Mouse (Mus musculus): ENCODE data around the gene Tns3. TPM values are rescaled to one million over a fixed set of nuclear protein-coding genes. Genes with fewer than 3 reads are reported as not detected.

The Tns3 gene
- polyA plus RNA-seq, 1 experiment from 2014 or later = 49.6 TPM

DNA sequence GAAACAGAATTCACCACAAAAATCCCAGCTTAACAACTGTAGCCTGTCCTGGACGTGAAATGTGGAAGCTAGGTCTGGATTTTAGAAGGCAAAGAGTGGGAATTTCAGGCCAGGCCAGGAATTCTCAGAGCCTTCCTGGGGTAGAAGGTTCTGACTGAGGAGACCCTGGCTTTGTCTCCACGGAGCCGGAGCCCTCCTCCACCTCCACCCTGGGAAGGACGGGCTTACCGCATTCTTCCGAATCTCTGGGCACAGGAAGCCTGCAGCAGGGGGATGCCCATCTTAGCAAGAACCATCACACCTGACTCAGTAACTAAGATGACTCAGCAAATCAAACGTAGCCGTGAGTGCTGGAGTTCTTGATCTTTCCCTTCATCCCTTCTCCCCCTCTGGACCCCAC, 231.4 kb downstream of the Tns3 start:
- Histone ChIP-seq H3K4me3 (replicated peaks) (no peak overlapping the region), H3K4me1 (replicated peaks) (no peaks in the 10 kb centered on the region), H3K27me3 (no peaks in the 10 kb centered on the region), H3K4me2 (no peak overlapping the region), H3K27ac (no peak overlapping the region), H3K9me3 (no peaks in the 10 kb centered on the region), H3K9ac (replicated peaks) (no peak overlapping the region), H3K36me3 (peaks cover 88% of the 10 kb centered on the region)
- ATAC-seq (ENCODE audit: insufficient number of reproducible peaks, insufficient read depth, low FRiP score, low TSS enrichment, low read depth) = no peak
- 90% methylated on average over 8 of the region's 8 CpGs for WGBS

GRCm38 (mm10) chr11:8427660-8428059, 236.7 kb downstream of the Tns3 start:
- Histone ChIP-seq H3K27me3 (no peaks in the 10 kb centered on the region), H3K36me3 (peaks cover 35% of the 10 kb centered on the region), H3K4me2 (no peak overlapping the region), H3K9me3 (no peaks in the 10 kb centered on the region), H3K27ac (no peak overlapping the region), H3K4me1 (replicated peaks) (peaks cover 11% of the 10 kb centered on the region), H3K4me3 (replicated peaks) (no peak overlapping the region), H3K9ac (replicated peaks) (no peak overlapping the region)
- ATAC-seq (ENCODE audit: insufficient number of reproducible peaks, insufficient read depth, low FRiP score, low TSS enrichment, low read depth) = no peak
- WGBS = 86% methylated on average over 11 of the region's 11 CpGs

DNA sequence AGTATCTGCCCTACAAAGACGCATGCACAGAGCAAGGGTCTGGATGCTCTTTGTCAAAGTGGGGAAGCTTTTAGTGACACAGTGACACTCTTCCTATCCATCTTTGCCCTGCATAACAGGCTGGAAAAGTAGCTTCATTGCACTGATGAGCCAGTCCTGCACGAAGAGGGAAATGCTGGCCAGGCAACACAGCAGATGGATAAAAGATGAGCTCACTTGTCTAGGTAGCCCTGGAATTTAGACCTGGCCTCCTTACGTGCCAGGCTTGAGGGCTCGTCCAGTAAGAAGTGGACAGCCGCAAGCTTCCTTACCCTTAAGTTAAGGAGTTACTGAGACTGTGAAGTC, 239.1 kb downstream of the Tns3 start:
- Histone ChIP-seq H3K4me1 (replicated peaks) (peaks cover 11% of the 10 kb centered on the region), H3K27me3 (no peaks in the 10 kb centered on the region), H3K9me3 (no peaks in the 10 kb centered on the region), H3K9ac (replicated peaks) (no peak overlapping the region), H3K4me3 (replicated peaks) (no peak overlapping the region), H3K27ac (peak overlapping the region; percentile 75), H3K36me3 (peaks cover 12% of the 10 kb centered on the region), H3K4me2 (no peak overlapping the region)
- no peak for ATAC-seq (ENCODE audit: insufficient number of reproducible peaks, insufficient read depth, low FRiP score, low TSS enrichment, low read depth)
- WGBS = 84% methylated on average over 5 of the region's 5 CpGs

DNA sequence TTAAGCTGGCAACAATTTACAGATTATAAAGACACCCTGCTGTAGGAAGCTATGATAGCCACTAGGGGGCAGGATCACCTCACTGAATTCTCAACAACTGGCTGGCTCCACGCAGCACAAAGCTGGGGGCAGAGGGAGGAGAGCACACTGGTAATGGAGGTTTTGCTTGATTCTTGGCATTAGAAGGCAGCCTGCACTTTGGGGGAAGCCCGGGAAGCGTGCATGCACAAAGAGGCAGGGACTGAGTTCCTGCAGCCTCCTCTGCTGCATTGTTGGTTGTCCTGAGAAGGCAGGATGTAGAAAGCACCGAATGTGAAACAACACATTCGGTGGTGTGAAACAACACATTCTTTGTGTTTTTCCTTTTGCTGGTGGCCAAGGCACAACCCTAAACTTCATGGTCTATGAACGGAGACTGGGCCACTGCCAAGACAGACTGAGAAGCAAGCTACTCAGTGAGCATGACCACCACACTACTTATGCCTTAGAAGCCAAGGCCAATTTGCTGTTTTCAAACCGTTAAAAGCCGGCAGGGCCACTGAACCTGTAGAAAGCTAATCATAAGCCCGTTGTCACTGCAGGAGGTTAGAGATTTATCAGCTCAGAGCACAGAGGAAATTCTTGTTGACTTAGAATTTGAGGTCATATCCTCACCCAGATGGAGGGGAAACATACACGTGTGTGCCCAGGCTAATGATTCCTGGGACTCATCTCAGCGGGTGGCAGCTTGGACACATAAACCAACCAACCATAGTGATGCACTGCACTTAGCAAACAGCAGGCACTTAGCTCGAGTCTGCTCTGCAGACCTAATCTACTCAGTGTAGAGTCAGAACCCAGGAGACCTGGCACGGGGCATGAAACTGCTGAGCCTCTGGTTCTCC, 239.8 kb downstream of the Tns3 start:
- Histone ChIP-seq H3K36me3 (peaks cover 6% of the 10 kb centered on the region; the same call in 1 of the 2 replicates), H3K9me3 (no peaks in the 10 kb centered on the region), H3K27ac (peak overlapping the region; percentile 75), H3K4me2 (peak overlapping the region; percentile 28; the same call in 1 of the 2 replicates), H3K4me3 (replicated peaks) (no peak overlapping the region), H3K4me1 (replicated peaks) (peaks cover 11% of the 10 kb centered on the region), H3K27me3 (no peaks in the 10 kb centered on the region), H3K9ac (replicated peaks) (no peak overlapping the region; the same call in 1 of the 2 replicates)
- ATAC-seq (ENCODE audit: insufficient number of reproducible peaks, insufficient read depth, low FRiP score, low TSS enrichment, low read depth) = peak; percentile 82; the same call in 1 of the 2 replicates
- WGBS = 26% methylated on average over 13 of the region's 13 CpGs

DNA sequence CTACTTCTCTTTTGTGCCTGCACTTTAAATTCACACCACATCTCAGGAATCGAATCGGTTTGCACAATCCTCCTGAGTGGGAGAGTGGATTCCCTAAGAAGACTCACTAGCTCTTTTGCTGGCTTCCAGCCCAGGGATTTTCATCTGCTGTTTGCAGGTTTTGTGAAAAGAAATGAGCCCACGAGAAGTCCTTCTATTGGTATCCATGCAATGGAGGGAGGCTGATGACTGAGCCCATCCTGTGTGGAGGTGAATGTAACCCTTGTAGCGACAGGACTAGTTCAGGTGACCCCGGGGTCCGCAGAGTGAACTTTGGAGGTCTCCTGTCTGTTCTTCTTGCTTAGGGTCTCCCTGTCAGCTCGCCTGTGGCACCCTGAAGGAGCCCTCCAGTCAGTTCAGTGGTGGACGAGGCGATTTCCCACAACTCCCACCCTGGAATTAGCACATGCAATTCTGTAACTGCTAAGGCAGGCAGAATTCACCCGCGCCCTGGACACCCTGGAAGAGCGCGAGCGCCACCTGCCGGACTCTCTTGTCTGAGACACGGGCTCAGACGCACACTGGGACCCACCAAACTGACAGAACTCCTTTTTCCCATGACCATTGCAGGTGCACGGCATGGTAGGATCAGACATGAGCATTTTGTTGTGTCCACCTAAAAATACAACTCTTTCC, 259.0 kb downstream of the Tns3 start:
- WGBS = 31% methylated on average over 18 of the region's 18 CpGs

DNA sequence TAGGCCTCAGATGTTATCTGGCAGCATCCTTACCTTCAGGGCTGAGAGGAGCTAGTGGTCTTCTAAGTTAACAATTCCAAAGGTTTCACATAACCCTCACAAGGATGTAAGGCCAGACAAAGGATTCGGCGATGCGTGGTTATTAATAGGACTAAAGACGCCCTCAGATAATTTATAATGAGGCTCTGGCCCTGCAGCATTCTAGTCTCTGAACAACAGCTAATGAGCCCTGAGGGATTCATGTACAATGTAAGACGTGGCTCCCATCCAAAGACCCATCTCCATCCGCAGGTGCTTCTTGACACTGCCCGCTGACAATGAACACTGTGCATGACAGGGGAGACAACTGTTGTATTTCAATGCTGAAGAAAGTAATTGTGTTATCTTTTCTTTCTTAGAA, 263.0 kb downstream of the Tns3 start:
- Histone ChIP-seq H3K27ac (no peak overlapping the region), H3K4me3 (replicated peaks) (no peak overlapping the region), H3K9ac (replicated peaks) (no peak overlapping the region), H3K9me3 (peaks cover 4% of the 10 kb centered on the region; the same call in 1 of the 2 replicates), H3K27me3 (no peaks in the 10 kb centered on the region), H3K4me1 (replicated peaks) (no peaks in the 10 kb centered on the region), H3K36me3 (no peaks in the 10 kb centered on the region), H3K4me2 (no peak overlapping the region)
- WGBS = 90% methylated on average over 7 of the region's 7 CpGs
- ATAC-seq (ENCODE audit: insufficient number of reproducible peaks, insufficient read depth, low FRiP score, low TSS enrichment, low read depth) = no peak

More for the DNA sequence above, 259.0 kb downstream of the Tns3 start:
- no peak overlapping the region for H3K9ac ChIP-seq (replicated peaks)
- H3K9me3 ChIP-seq = no peaks in the 10 kb centered on the region
- peak; percentile 81 for ATAC-seq (ENCODE audit: insufficient number of reproducible peaks, insufficient read depth, low FRiP score, low TSS enrichment, low read depth)
- no peak overlapping the region for H3K4me3 ChIP-seq (replicated peaks)
- H3K27ac ChIP-seq = no peak overlapping the region
- no peaks in the 10 kb centered on the region for H3K36me3 ChIP-seq
- H3K4me2 ChIP-seq = no peak overlapping the region
- H3K4me1 ChIP-seq (replicated peaks) = no peaks in the 10 kb centered on the region
- H3K27me3 ChIP-seq = no peaks in the 10 kb centered on the region

DNA sequence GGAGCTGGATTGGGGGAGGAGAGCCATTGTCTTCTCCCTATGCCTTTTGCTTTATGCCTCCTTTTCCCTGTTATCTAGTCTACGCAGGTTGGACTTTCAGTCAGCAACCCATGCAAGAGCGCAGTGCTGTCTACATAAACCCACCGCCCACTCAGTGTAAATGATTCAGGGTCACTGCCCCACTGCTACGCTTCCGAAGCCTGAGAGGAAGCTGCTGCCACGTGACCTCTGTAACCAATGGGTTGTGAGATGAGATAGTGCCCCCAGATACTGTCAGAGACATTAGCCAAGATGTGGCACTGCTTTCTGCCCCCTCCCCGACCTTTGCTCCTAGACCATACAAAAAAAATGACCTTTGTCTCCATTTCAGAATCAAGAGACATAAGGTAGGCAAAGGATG, 268.0 kb downstream of the Tns3 start:
- H3K27ac ChIP-seq = no peak overlapping the region
- no peaks in the 10 kb centered on the region for H3K27me3 ChIP-seq
- no peak overlapping the region for H3K4me2 ChIP-seq
- no peak overlapping the region for H3K9ac ChIP-seq (replicated peaks)
- no peaks in the 10 kb centered on the region for H3K4me1 ChIP-seq (replicated peaks)
- no peaks in the 10 kb centered on the region for H3K36me3 ChIP-seq
- no peak overlapping the region for H3K4me3 ChIP-seq (replicated peaks)
- ATAC-seq (ENCODE audit: insufficient number of reproducible peaks, insufficient read depth, low FRiP score, low TSS enrichment, low read depth) = no peak
- 86% methylated on average over 7 of the region's 7 CpGs for WGBS
- peaks cover 4% of the 10 kb centered on the region; the same call in 1 of the 2 replicates for H3K9me3 ChIP-seq

- Histone ChIP-seq H3K4me2 (no peak overlapping the region), H3K36me3 (no peaks in the 10 kb centered on the region), H3K9ac (replicated peaks) (no peak overlapping the region), H3K4me3 (replicated peaks) (no peak overlapping the region), H3K9me3 (no peaks in the 10 kb centered on the region), H3K4me1 (replicated peaks) (no peaks in the 10 kb centered on the region), H3K27ac (no peak overlapping the region), H3K27me3 (no peaks in the 10 kb centered on the region)
- ATAC-seq (ENCODE audit: insufficient number of reproducible peaks, insufficient read depth, low FRiP score, low TSS enrichment, low read depth) = no peak
- 77% methylated on average over 5 of the region's 5 CpGs for WGBS
Measured at GRCm38 (mm10) chr11:8391564-8391963, 272.8 kb downstream of the Tns3 start.

GRCm38 (mm10) chr11:8385891-8386405, 278.4 kb downstream of the Tns3 start:
- ATAC-seq (ENCODE audit: insufficient number of reproducible peaks, insufficient read depth, low FRiP score, low TSS enrichment, low read depth) = no peak
- no peak overlapping the region for H3K4me2 ChIP-seq
- H3K4me1 ChIP-seq (replicated peaks) = no peaks in the 10 kb centered on the region
- H3K27me3 ChIP-seq = no peaks in the 10 kb centered on the region
- H3K4me3 ChIP-seq (replicated peaks) = no peak overlapping the region
- H3K9ac ChIP-seq (replicated peaks) = no peak overlapping the region
- H3K27ac ChIP-seq = no peak overlapping the region
- WGBS = 86% methylated on average over 7 of the region's 7 CpGs
- no peaks in the 10 kb centered on the region for H3K36me3 ChIP-seq
- H3K9me3 ChIP-seq = no peaks in the 10 kb centered on the region

Data from limb, embryonic 12.5 days (tissue).